Mouse (Mus musculus): ENCODE measurements around the gene Rpl13a. TPM values are rescaled to one million over a fixed set of nuclear protein-coding genes. Genes with fewer than 3 reads are reported as not detected.
A peak's percentile ranks its signal among the peaks of the same experiment; 100 is the strongest.

Gene Rpl13a
- polyA plus RNA-seq, 1 experiment from 2014 or later = 1,234 TPM

GRCm38 (mm10) chr7:45141319-45141718, 12.8 kb upstream of the Rpl13a start:
- H3K36me3 ChIP-seq (replicated peaks) = peaks cover 52% of the 10 kb centered on the region
- peaks cover 15% of the 10 kb centered on the region for H3K27me3 ChIP-seq (ENCODE audit: poor library complexity, severe bottlenecking)
- H3K27ac ChIP-seq = no peak overlapping the region
- H3K4me1 ChIP-seq = peaks cover 3% of the 10 kb centered on the region
- H3K9me3 ChIP-seq = no peaks in the 10 kb centered on the region
- 89% methylated on average over 3 of the region's 3 CpGs for WGBS
- DNase-seq (ENCODE audit: extremely low spot score, low spot score) = no peak
- no peak overlapping the region for H3K4me3 ChIP-seq

- H3K27ac ChIP-seq = no peak overlapping the region
- no peak for DNase-seq (ENCODE audit: extremely low spot score, low spot score)
- no peaks in the 10 kb centered on the region for H3K9me3 ChIP-seq
- peaks cover 26% of the 10 kb centered on the region for H3K27me3 ChIP-seq (ENCODE audit: poor library complexity, severe bottlenecking)
- peaks cover 40% of the 10 kb centered on the region for H3K36me3 ChIP-seq (replicated peaks)
- H3K4me1 ChIP-seq = peaks cover 13% of the 10 kb centered on the region
- H3K4me3 ChIP-seq = no peak overlapping the region
- 81% methylated on average over 8 of the region's 8 CpGs for WGBS
Observed at GRCm38 (mm10) chr7:45139904-45140723, 11.6 kb upstream of the Rpl13a start.

DNA sequence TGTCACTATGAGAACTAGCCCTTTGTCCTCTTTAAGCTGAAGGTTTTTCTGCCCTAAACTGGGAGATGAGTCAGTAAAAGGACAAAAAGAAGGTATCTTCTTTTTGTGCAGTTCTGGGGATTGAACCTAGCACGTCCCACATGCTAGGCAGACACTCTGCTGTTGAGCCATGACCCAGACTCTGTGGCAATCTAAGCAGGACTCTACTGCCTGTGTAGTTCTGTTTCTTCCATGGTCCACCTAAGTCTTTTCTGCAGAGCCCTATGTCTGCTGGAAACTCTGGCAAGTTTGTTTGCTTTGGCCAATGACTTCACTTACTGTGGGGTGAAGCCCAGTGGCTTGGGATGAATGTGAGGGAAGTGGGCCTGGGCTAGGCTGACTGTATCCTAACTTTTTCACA, 9.8 kb upstream of the Rpl13a start:
- Histone ChIP-seq H3K36me3 (replicated peaks) (peaks cover 22% of the 10 kb centered on the region), H3K4me1 (peaks cover 28% of the 10 kb centered on the region), H3K9me3 (no peaks in the 10 kb centered on the region), H3K27me3 (ENCODE audit: poor library complexity, severe bottlenecking) (peaks cover 39% of the 10 kb centered on the region), H3K27ac (0 out of 2 replicates have a peak overlapping the region, but pooled peaks have one; percentile 20), H3K4me3 (no peak overlapping the region)
- 81% methylated on average over 1 of the region's 1 CpGs for WGBS
- DNase-seq (ENCODE audit: extremely low spot score, low spot score) = no peak

GRCm38 (mm10) chr7:45137171-45138006, 8.8 kb upstream of the Rpl13a start:
- 89% methylated on average over 12 of the region's 12 CpGs for WGBS
- Histone ChIP-seq H3K9me3 (no peaks in the 10 kb centered on the region), H3K27ac (peak overlapping the region; percentile 56; the same call in 1 of the 2 replicates), H3K27me3 (ENCODE audit: poor library complexity, severe bottlenecking) (peaks cover 39% of the 10 kb centered on the region), H3K36me3 (replicated peaks) (peaks cover 13% of the 10 kb centered on the region), H3K4me3 (no peak overlapping the region), H3K4me1 (peaks cover 28% of the 10 kb centered on the region)
- DNase-seq (ENCODE audit: extremely low spot score, low spot score) = no peak

DNA sequence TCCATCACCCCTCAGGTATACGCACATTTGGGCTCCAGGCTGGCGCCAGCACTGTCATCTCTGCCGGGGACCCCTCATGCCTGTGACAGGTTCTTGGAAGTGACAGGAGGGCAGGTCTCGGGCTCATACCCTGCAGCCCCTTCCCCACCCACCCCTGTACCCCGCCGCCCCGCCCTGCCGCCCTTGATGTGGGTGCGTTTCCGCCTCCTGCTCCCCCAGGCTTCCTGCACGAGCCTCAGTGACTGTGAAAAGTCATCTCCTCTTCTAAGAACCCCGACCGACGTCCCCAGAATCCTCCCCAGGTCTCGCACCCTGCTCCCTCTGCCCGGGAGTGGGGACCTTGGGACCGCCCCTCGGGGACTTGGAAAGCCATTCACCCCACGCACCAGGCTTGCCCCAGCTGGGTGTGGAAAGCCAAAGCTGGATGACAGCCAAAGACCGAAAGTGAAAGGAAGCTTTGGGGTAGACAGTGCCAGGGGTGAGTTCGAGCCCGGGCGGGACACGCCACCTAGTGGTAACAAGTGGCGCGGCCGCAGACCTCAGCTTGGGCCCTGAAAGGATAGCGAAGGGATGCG, 7.5 kb upstream of the Rpl13a start, which contains the start of the genes Gm45713 and Flt3l:
Gene Gm45713, minus strand, starts transcription at position 239 of the 575 bp plus-strand sequence.
Gene Flt3l, minus strand, starts transcription at position 440 of the 575 bp plus-strand sequence.
- H3K36me3 ChIP-seq (replicated peaks) = no peaks in the 10 kb centered on the region
- peaks cover 44% of the 10 kb centered on the region for H3K27me3 ChIP-seq (ENCODE audit: poor library complexity, severe bottlenecking)
- no peaks in the 10 kb centered on the region for H3K9me3 ChIP-seq
- peak; percentile 79 for DNase-seq (ENCODE audit: extremely low spot score, low spot score)
- H3K4me1 ChIP-seq = peaks cover 28% of the 10 kb centered on the region
- 5% methylated on average over 29 of the region's 29 CpGs for WGBS
- H3K27ac ChIP-seq = peak within 1 kb of the TSS; percentile 68
- peak within 1 kb of the TSS; percentile 55 for H3K4me3 ChIP-seq

- DNase-seq (ENCODE audit: extremely low spot score, low spot score) = no peak
- WGBS = 77% methylated on average over 3 of the region's 3 CpGs
- no peaks in the 10 kb centered on the region for H3K36me3 ChIP-seq (replicated peaks)
- no peaks in the 10 kb centered on the region for H3K9me3 ChIP-seq
- peaks cover 28% of the 10 kb centered on the region for H3K4me1 ChIP-seq
- peaks cover 44% of the 10 kb centered on the region for H3K27me3 ChIP-seq (ENCODE audit: poor library complexity, severe bottlenecking)
- H3K4me3 ChIP-seq = peak overlapping the region; percentile 55
- H3K27ac ChIP-seq = peak overlapping the region; percentile 68
Observed at GRCm38 (mm10) chr7:45135370-45135769, 6.8 kb upstream of the Rpl13a start.

- WGBS = 8% methylated on average over 12 of the region's 12 CpGs
- Histone ChIP-seq H3K27ac (no peak overlapping the region), H3K4me1 (peaks cover 35% of the 10 kb centered on the region), H3K36me3 (replicated peaks) (no peaks in the 10 kb centered on the region), H3K27me3 (ENCODE audit: poor library complexity, severe bottlenecking) (peaks cover 44% of the 10 kb centered on the region), H3K4me3 (peak overlapping the region; percentile 55; the same call in 1 of the 2 replicates), H3K9me3 (no peaks in the 10 kb centered on the region)
- no peak for DNase-seq (ENCODE audit: extremely low spot score, low spot score)
Observed at GRCm38 (mm10) chr7:45134544-45135026, 6.0 kb upstream of the Rpl13a start.

DNA sequence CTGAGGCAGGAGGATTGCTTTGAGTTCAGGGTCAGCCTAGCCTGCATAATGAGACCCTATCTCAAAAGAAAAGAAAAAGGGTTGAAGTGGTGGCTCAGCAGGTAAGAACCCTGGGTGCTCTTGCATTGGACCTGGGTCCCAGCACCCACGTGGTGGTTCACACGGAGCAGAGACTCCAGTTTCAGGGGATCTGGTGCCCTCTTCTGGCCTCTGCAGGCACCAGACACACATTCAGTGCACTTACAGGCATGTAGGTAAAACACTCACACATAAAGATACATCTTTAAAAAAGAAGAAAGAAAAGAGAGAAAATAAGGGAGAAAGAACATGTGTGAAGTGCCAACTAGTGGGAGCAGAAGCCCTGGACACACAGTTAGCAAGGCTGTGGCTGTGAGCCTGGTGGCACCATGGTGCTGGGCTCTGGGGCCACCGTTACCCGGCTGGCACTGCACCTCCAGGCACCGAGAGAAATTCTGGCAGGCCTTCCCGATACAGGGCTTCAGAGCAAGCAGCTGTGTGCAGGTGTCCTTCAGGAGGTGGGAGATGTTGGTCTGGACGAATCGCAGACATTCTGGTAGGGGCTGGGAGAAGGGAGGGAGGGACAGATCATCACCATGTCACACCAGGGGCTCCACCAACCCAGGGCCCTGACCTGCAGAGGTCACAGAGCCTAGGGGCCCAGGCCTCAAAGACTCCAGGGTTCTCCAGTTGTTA, 5.0 kb upstream of the Rpl13a start:
- H3K36me3 ChIP-seq (replicated peaks) = no peaks in the 10 kb centered on the region
- no peak overlapping the region for H3K4me3 ChIP-seq
- peaks cover 44% of the 10 kb centered on the region for H3K27me3 ChIP-seq (ENCODE audit: poor library complexity, severe bottlenecking)
- no peaks in the 10 kb centered on the region for H3K9me3 ChIP-seq
- no peak for DNase-seq (ENCODE audit: extremely low spot score, low spot score)
- peaks cover 43% of the 10 kb centered on the region for H3K4me1 ChIP-seq
- H3K27ac ChIP-seq = no peak overlapping the region
- 73% methylated on average over 8 of the region's 8 CpGs for WGBS

- Histone ChIP-seq H3K27ac (peak overlapping the region; percentile 20; the same call in 1 of the 2 replicates), H3K36me3 (replicated peaks) (peaks cover 11% of the 10 kb centered on the region), H3K27me3 (ENCODE audit: poor library complexity, severe bottlenecking) (peaks cover 33% of the 10 kb centered on the region), H3K9me3 (no peaks in the 10 kb centered on the region), H3K4me1 (peaks cover 50% of the 10 kb centered on the region), H3K4me3 (no peak overlapping the region)
- WGBS = 78% methylated on average over 11 of the region's 11 CpGs
- no peak for DNase-seq (ENCODE audit: extremely low spot score, low spot score)
Observed at GRCm38 (mm10) chr7:45131850-45132249, 3.3 kb upstream of the Rpl13a start.

DNA sequence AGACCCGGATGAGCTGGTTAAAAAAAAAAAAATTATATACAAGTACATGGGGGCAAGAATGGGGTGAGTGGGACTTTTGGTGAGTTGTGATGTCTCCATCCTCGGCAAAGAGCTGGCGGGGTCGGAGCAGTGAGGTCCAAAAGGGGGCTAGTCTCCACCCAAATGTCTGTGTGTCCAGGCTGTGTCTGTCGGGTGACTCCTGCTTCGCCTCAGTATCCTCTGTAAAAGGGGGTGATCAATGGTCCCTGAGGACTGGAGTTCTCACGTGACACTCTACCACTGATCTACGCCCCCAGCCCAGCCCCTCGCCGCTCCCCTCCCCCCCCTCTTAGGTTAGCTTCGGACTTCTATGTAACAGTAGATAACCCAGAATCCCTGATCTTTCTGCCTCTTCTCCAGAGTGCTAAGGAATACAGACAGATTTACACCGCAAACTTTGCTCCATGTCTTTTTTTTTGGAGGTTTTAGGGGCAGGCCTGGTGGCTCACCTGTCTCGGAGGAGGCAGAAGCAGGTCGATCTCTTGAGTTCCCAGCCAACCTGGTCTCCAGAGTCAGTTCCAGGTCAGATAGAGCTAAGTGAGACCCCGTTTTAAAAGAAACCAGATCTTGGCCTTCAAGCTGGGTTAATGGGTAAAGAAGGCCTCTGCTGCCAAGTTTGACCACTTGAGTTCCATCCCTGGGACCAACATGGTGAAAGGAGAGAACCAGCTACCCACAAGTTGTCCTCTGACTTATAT, 1.4 kb upstream of the Rpl13a start:
- Histone ChIP-seq H3K4me3 (peak overlapping the region; percentile 98), H3K27me3 (ENCODE audit: poor library complexity, severe bottlenecking) (peaks cover 16% of the 10 kb centered on the region), H3K36me3 (replicated peaks) (peaks cover 30% of the 10 kb centered on the region), H3K27ac (peak overlapping the region; percentile 100), H3K4me1 (peaks cover 54% of the 10 kb centered on the region), H3K9me3 (no peaks in the 10 kb centered on the region)
- WGBS = 58% methylated on average over 15 of the region's 15 CpGs
- DNase-seq (ENCODE audit: extremely low spot score, low spot score) = no peak

DNA sequence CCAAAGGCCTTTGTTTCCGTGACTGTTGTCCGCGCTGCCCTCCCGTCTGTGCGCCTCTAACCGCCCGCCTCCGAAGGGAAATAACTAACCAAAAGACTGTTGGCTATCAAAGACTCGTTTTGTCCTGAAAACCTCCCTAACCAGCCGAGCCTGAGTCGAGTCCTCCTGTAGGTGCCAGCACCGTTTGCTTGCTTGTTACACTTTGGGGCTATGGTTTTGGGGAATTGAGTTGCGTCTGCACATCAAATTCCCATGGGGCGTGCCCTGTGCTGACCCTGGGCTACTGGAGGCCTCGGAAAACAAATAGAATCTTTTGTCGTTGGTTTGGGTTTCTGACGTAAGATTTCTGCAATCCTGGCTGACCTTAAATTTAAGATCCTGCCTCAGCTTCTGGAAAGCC, 757 bp upstream of the Rpl13a start:
- peak overlapping the region; percentile 98 for H3K4me3 ChIP-seq
- peak overlapping the region; percentile 100 for H3K27ac ChIP-seq
- under 1% methylated on average over 17 of the region's 17 CpGs for WGBS
- no peaks in the 10 kb centered on the region for H3K9me3 ChIP-seq
- H3K36me3 ChIP-seq (replicated peaks) = peaks cover 32% of the 10 kb centered on the region
- DNase-seq (ENCODE audit: extremely low spot score, low spot score) = no peak
- peaks cover 54% of the 10 kb centered on the region for H3K4me1 ChIP-seq
- H3K27me3 ChIP-seq (ENCODE audit: poor library complexity, severe bottlenecking) = peaks cover 10% of the 10 kb centered on the region

All from forebrain, embryonic 10.5 days (tissue).